Mouse (Mus musculus) cortical plate, adult 2 months (tissue): ENCODE measurements at regions not wholly inside any gene's neighbourhood (a gene's known extent, or its start where the extent isn't known, plus 50 kb on each side); places are given as distances from the start of the nearest gene placed in this dataset.

Experiments
- CTCF ChIP-seq: fragments of 200-500 bp; IDR thresholded peaks from 2 replicates; pipeline ENCODE4 v1.5.1; 2011; ENCODE audit warnings: mild to moderate bottlenecking, control low read depth, low read length; ENCODE audit not compliant: insufficient read depth; ENCODE audit errors: extremely low read depth
- POLR2A ChIP-seq: fragments of 200-500 bp; IDR thresholded peaks from 2 replicates; pipeline ENCODE4 v1.6.1; 2011; ENCODE audit warnings: mild to moderate bottlenecking, low read length, control low read depth; ENCODE audit not compliant: insufficient read depth; ENCODE audit errors: extremely low read depth

DNA sequence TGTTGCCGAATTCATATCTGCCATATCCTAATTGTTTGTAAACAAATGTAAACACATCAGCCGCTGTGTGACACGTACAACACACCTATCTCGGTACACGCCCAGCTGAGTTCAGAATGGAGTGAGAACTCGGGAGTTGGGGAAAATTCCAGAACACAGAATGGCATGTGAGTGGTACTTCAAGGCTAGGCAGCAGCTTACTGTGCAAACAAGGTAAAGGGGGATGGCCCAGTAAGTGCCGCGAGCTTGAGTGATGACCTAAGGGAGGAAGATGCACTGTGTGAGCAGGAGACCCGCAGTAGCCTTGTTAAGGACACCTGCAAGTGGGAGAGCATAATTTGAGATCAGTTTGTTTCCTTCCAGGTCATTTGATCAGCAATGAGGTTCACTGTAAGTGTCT is 74.0 kb downstream of the Spry2 start:
- TF ChIP-seq CTCF: no peak
- TF ChIP-seq POLR2A: no peak
